ENCODE assay signal across 28 mouse cellular contexts in the genomic region with DNA sequence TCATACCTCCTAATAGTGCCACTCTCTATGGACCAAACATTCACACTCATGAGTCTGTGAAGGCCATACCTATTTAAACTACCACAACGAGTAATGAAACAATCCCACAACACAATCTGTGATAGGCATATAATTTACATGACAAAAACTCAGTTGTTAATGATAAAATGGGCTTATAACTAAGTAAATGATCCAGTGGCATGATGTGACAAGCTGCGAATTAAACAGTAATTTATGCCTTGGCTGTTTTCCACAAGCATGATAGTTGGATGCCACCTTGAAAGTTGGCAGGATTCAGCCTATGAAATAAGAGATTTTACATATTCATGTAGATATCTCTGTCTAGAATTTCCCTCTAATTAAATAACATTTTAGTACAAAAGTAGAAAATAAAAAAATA.
"Had no signal": no experiment of that assay in that cellular context is flagged by ENCODE, and none has a peak within 500 bp of the region (broad histone marks: within the 10 kb centered on the region; RNA-seq: fewer than 3 reads in every experiment).

No protein-coding gene starts in this region.

- H3K9ac ChIP-seq: heart, embryonic 12.5 days; hindbrain, embryonic 12.5 days; hindbrain, embryonic 14.5 days; intestine, embryonic 15.5 days; limb, embryonic 12.5 days; liver, embryonic 13.5 days; liver, embryonic 15.5 days had no signal

- H3K4me3 ChIP-seq: gastrocnemius, adult 2 months; heart, embryonic 10.5 days; heart, embryonic 12.5 days; hindbrain, embryonic 10.5 days; hindbrain, embryonic 12.5 days; intestine, embryonic 15.5 days; layer of hippocampus, adult 2 months; left cerebral cortex, adult 2 months; limb, embryonic 10.5 days; limb, embryonic 12.5 days; liver, embryonic 13.5 days; liver, embryonic 15.5 days had no signal

- H3K27me3 ChIP-seq: heart, embryonic 12.5 days; hindbrain, embryonic 12.5 days; intestine, embryonic 15.5 days; limb, embryonic 12.5 days; liver, embryonic 13.5 days; liver, embryonic 15.5 days had no signal

- H3K36me3 ChIP-seq: heart, embryonic 10.5 days; heart, embryonic 12.5 days; hindbrain, embryonic 10.5 days; hindbrain, embryonic 12.5 days; intestine, embryonic 15.5 days; limb, embryonic 10.5 days; limb, embryonic 12.5 days; liver, embryonic 13.5 days; liver, embryonic 15.5 days had no signal

- DNase-seq: gastrocnemius, adult 2 months; gastrocnemius, postnatal 10 days; gastrocnemius, postnatal 25 days; heart, adult 18-20 months; heart, postnatal 10 days; heart, postnatal 4 days; kidney, adult 18-20 months; kidney, adult 8-10 months; kidney, postnatal 10 days; kidney, postnatal 25 days; kidney, postnatal 4 days; liver; liver, embryonic 13.5 days had no signal

- H3K27ac ChIP-seq: gastrocnemius, adult 2 months; heart, embryonic 10.5 days; hindbrain, embryonic 10.5 days; hindbrain, embryonic 12.5 days; hindbrain, embryonic 14.5 days; intestine, embryonic 15.5 days; layer of hippocampus, adult 2 months; left cerebral cortex, adult 2 months; limb, embryonic 10.5 days; limb, embryonic 12.5 days; liver, embryonic 13.5 days; liver, embryonic 15.5 days had no signal

- ATAC-seq: hindbrain, embryonic 16.5 days; inflammation-experienced regulatory T-cells, adult 6 months; intestine, embryonic 15.5 days; intestine, postnatal 0 days had no signal

- H3K4me1 ChIP-seq: heart, embryonic 10.5 days; heart, embryonic 12.5 days; hindbrain, embryonic 10.5 days; hindbrain, embryonic 12.5 days; intestine, embryonic 15.5 days; limb, embryonic 10.5 days; limb, embryonic 12.5 days; liver, embryonic 13.5 days; liver, embryonic 15.5 days had no signal

- H3K9me3 ChIP-seq: heart, embryonic 10.5 days; heart, embryonic 12.5 days; hindbrain, embryonic 10.5 days; hindbrain, embryonic 12.5 days; intestine, embryonic 15.5 days; limb, embryonic 10.5 days; limb, embryonic 12.5 days; liver, embryonic 13.5 days; liver, embryonic 15.5 days had no signal

- H3K4me2 ChIP-seq: heart, embryonic 12.5 days; hindbrain, embryonic 12.5 days; hindbrain, embryonic 14.5 days; intestine, embryonic 15.5 days; limb, embryonic 12.5 days; liver, embryonic 11.5 days; liver, embryonic 13.5 days; liver, embryonic 15.5 days had no signal
